Mouse (Mus musculus) kidney, postnatal 14 days (tissue): ENCODE results near the gene Wfikkn1.

ENCODE experiments used
- DNase-seq: peaks from one replicate; pipeline ENCODE4 v3.0.0; 2022; ENCODE audit warnings: mixed read lengths

Wfikkn1 gene

DNA sequence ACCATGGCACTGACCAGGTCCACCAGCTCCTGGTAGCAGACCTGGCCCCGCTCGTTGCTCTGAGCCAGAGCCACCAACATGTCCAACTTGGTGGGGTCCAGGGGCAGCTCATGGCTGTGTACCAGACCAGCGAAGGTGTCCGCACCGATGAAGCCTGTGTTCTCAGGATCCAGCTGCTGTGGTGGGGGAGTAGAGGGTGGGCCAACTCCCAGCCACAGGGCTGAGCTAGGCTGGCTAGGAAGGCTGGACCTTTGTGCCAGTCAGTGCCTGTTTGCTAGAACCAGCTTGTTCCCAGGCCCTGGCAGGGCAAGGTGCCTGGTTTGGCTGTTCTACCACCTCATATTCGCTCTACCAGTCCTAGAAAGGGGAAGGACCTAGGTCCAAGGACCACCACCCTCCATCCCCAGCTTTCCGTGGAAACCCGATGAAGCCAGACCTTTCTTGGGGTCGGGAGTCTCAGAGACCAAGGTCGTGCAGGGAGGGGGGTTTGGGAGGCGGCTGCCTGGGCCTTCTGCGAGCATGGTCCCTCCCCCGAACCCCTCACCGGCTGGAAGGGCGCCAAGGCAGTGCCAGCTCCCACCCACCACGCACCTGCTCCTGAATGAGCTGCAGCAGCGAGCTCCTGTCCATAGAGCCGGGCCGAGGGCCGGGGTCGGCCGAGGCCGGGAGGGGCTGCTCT lies 44.1 kb downstream of the Wfikkn1 start:
- DNase-seq: peak; percentile 64

DNA sequence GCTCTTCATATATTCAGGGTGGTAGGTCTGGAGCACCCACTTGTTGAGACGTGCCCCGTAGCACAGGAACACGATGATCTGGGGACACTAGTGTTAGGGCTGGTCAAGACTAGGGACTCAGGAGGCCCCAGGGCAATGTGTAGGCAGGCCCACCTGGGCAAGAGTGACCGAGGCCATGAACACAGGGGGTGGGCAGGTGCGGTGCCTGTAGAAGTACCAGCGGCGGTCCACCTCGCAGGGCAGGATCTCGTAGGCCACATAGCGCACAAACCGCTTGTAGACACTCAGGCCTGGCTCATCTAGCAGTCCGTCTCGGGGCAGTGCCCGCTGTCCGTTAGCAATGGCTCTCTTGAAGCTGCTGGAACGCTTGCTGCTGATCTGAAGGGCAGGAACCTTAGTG lies 44.8 kb downstream of the Wfikkn1 start:
- DNase-seq: no peak

DNA sequence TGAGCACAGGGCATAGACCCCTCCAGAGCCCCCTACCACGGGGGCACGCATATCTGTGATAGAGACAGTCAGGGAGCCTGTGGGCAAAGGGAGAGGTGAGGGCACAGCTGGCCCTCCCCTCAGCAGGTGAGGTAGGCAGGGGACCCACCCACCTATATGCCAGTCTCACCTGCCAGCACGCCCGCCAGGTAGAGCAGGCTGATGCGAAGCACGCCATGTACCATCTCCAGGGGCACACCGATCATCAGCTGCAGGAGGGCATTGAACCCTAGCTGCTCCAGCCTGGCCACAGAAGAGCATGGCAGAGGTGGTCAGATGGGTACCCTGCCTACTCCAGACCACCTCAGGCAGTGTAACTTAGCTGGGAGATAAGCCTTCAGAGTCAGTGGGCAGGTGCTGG lies 45.4 kb downstream of the Wfikkn1 start:
- DNase-seq: no peak

DNA sequence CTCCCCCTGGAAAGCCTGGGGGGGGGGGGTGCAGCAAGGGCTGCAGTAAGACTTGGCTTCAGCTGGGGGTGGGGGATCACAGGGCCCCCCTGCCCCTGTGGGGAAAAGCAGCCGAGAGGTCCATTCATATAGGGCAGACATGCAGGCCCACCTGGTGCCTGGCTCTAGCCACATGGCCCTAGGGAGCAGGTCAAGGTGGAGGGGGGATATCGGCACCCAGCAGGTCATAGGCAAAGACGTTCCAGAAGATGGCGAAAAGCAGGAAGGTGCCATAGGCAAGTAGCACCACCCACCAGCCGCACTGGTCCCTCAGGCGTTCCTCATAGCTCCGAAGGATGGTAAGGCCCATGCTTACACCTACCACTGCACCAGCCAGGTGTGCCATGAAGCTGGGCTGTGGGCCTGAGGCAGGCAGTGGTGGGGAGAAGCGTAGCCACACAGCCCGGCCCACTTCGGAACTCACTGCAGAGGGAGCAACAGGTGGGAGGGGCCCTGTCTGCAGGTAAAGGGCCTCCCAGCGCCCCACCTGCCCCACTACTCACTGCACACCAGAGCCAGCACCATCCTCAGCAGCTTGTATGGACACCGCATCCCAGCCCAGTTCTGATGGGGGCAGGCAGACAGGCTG lies 45.9 kb downstream of the Wfikkn1 start:
- DNase-seq: no peak

DNA sequence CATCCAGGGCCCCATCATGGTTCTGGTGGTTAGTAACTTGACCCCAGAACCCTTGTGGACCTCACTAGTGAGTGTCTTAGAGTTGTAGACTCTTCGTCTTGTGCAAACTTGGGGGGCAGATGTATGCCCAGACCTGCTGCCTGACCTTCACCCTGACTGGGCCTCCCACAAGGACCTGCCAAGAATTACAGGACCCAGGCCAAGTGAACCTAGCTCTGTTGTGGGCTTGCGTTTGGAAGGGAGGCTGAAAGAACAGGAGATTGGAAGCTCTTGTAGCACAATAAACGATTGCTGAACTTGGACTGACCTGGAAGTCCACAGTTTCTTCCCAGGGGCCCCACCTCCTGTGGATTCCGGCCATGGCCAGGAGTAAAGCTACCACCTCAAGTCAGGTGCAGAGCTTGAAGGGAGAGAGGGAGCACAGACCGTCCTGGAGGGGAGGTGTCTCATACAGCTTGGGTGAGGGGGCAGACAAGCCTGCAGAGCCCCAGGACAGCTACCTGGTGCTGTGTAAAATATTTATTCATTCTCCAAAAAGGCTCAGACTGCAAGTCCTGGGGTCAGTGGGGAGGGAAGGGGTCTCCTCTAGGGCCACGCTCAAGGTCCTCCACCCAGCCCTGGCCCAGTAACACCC lies 46.6 kb downstream of the Wfikkn1 start:
- peak; percentile 73 for DNase-seq

DNA sequence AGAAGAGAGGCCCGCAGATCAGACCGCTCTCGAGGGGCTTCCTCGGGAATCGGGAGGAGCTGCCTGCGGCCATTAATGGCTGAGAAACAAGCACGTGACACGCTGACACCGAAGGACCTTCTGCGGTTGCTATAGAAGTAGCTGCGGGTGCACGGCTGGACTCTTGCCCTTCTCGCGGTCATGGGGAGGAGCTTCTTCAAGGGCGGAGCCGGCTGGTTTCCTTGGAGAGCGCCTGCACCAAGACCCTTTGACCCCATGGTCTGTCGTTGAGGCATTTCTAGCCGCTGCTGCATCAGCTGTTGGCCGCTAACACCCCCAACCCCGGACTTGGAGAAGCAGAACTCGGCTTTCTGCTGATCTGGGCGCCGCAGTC lies 47.4 kb downstream of the Wfikkn1 start, which contains the start of gene Stub1:
Gene Stub1 (minus strand): TSS at position 114 of the 373 bp plus-strand sequence.
- peak; percentile 97 for DNase-seq

DNA sequence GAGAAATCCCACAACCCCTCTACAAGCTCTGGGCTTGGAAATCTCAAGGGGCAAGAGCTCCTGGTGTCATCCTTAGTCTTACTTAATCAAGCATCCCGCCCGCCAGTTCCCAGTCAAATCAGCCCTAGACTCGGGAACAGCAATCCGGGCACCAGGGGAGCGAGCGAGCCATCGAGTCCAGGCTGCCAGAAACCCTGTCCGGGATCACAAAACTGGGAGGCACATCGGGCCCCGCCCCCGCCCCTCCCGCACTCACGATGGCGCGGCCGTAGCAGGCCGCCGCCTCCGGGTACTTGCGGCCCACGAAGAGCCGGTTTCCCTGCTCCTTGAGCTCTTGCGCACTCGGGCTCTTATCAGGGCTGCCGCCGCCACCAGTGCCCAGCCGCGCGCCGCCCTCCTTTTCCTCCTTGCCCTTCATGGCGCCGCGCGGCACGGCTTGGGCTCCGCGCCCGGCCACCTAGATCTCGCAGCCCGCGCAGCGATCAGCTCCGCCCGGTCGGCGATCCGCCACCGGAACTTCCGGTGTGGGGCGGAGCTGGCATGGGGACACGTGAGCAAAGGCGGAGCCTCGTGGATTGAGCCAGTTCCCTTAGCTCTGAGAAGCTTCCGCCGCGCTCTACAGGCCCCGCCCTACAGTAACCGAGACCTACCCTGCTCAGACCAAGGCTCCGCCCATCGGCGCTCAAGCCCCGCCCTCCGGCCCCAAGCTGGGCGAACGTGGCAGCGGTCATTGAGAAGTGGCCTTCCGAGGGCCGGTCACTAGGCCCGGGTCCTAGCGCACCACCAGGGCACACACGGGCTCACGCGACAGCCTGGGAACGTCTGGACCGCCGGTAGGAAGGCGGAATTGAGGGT lies 48.0 kb downstream of the Wfikkn1 start:
- peak; percentile 100 for DNase-seq

DNA sequence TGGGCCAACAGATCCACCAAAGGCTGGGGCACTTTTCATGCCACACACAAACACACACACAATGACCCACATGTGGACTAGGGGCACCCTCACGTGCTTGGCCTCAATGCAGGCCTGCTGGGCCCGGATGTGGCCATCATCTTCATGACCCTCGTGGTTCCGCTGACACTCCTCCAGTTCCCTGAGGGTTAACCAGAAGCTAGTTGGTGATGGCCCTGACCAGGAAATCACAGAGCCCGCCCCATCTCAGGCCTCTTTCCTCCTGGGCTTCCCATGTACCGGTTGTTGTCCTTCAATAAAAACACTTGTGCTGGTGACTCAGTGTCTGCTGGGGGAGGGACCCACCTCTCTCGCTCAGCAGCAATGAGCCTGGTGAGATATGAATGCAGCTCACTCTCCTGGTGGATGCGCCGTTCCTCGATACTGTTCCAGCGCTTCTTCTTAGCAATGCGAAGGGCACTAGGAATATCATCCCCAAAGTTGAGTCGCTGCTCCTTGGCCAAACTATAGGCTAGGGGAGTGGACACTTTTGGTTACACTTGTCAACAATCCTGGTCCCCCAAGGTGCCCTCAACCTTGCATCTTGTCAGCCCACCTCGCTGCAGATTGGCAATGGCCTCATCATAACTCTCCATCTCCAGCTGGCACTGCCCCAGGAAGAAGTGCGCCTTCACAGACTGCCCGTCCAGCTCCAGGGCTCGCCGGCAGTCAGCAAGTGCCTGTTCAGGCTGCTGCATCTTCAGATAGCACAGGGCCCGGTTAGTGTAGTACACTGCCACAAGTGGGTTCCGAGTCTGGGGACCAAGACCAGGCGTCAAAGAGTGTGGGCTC lies 49.0 kb downstream of the Wfikkn1 start:
- no peak for DNase-seq

DNA sequence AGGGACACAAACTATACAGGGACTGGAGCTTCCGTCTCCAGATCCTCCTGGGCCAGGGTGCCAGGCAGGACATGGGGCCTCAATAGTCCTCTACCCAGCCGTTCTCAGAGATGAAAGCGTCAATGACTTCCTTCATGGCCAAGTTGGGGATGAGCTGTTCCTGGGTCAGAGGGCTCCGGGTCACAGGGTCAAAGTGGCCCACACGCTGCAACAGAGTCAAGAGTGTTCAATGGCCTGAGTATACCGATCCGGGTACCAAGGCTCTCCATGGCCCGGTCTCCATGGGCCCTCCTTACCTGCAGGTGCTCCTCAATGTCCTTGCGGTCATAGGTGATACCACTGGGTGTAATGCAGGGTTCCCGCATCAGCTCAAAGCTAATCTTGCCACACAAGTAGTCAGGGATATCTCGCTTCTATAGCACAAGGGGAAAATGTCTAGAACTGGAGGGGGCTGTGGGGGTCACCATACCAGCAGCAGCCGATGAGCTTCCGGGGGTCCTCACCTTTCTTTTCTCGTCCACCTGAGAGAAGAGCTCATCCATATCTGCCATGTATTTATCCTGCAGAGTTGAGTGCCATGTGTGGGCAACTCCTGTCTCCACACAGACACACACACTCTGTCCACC lies 49.7 kb downstream of the Wfikkn1 start:
- DNase-seq: no peak

DNA sequence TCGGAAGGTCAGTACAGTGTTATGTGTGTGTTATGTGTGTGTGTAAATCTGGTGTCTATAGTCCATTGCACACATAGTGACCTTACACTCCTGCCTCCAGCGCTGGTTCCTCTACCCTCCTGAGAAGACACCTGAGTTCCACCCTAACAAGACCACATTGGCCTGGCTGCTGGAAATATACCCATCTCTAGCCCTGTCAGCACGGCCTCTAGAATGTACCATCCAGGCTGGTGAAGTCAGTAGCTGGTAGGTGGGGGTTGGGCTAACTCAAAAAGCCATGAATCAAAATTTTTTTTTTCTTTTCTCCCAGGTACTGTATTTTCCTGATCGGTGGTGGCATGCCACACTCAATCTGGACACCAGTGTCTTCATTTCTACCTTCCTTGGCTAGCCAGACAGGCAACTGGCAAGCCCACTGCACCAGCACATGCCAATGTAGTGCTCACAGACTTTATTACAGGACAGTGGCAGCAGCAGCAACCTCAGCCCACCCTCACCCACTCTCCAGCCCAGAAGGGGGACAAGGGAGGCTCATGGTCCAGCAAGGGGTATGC lies 50.4 kb downstream of the Wfikkn1 start:
- no peak for DNase-seq

DNA sequence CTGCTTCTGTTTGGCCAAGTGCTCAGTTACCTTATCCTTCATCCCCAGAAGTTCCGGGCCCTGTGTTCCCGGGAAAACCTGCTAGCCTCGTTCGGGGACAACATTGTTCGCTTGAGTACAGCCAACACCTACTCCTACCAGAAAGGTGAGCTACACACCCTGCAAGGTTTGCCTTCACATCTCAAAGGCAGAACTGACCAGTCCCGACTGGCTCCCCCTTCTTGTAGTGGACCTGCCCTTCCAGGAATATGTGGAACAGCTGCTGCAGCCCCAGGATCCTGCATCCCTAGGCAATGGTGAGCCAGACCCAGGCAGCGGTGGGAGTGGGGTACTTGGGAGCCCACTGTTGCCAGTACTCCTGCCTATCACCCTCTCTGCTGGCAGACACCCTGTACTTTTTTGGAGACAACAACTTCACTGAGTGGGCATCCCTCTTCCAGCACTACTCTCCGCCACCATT lies 51.1 kb downstream of the Wfikkn1 start:
- DNase-seq: no peak

DNA sequence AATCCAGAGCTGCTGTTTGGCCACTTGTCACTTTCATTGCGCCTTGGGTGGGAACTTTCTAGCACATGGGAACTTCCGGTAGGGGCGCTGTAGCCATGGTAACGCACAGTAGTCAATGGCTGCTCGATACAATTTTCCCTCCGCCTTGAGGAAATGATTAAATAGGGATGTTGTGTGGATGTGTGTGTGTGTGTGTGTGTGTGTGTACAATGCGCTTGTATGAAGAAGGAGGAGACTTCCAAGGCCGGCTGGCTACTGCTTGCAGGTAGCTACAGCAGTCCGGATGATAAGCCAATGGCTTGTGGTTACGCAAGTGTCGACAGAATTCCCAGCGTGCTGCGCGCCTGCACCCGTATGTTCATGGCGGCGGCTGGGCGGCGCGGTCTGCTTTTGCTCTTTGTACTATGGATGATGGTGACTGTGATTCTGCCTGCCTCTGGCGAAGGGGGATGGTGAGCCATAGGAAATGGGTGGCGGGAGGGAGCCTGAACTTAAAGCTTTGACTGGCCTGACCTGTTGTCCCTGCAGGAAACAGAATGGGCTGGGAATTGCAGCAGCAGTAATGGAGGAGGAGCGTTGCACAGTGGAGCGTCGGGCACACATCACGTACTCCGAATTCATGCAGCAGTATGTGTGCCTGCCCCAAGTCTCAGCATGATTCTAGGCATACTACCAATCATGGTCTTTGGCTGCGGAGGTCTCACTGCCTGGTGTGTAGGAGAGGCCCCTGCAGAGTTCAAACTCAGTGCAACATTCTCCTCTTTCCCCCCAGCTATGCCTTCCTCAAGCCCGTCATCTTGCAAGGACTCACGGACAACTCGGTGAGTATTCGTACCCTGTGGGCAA lies 51.7 kb downstream of the Wfikkn1 start, which contains the start of gene Jmjd8:
Gene Jmjd8 (plus strand): TSS at position 156 of the 846 bp plus-strand sequence.
- peak; percentile 88 for DNase-seq

DNA sequence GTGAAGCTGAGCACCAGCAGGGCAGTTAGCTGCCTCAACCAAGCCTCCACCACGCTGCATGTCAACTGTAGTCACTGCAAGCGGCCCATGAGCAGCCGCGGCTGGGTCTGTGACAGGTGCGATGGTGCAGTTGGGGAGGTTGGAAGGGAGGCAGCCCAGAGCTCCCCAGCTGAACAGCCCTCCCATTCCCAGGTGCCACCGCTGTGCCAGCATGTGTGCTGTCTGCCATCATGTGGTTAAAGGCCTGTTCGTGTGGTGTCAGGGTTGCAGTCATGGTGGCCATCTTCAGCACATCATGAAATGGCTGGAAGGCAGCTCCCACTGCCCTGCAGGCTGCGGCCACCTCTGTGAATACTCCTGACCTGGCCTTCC lies 52.4 kb downstream of the Wfikkn1 start:
- DNase-seq: no peak
